ENCODE assay signal across 9 mouse cellular contexts in genomic region chr7:63956981-63957713, GRCm38 (mm10). TPM values are rescaled to one million over a fixed set of nuclear protein-coding genes. Genes with fewer than 3 reads are reported as not detected.
DNase-seq lines count a peak whose midpoint lies in the region; ATAC-seq and TF ChIP-seq lines count a peak whose summit lies in the region.
"Had no signal": no experiment of that assay in that cellular context is flagged by ENCODE, and none has a peak within 500 bp of the region (broad histone marks: within the 10 kb centered on the region; RNA-seq: fewer than 3 reads in every experiment).

No protein-coding gene starts in this region.

- H3K27ac ChIP-seq in forebrain, embryonic 15.5 days (replicated peaks): peak overlapping the region; percentile 91

- H3K9ac ChIP-seq in forebrain, embryonic 15.5 days (replicated peaks): no peak overlapping the region

- peaks cover 40% of the 10 kb centered on the region for H3K4me1 ChIP-seq in forebrain, embryonic 15.5 days

- H3K4me2 ChIP-seq in forebrain, embryonic 15.5 days (replicated peaks): peak overlapping the region; percentile 6; the same call in 1 of the 2 replicates
- no peak overlapping the region for H3K4me2 ChIP-seq in myocyte (ENCODE audit: low read depth)

- H3K4me3 ChIP-seq in forebrain, embryonic 15.5 days: no peak overlapping the region
- no peak overlapping the region for H3K4me3 ChIP-seq in myocyte

- intact Hi-C loops in left cerebral cortex, postnatal 25 days (cut with DNase I): no loop called here

- no peaks in the 10 kb centered on the region for H3K79me2 ChIP-seq in myocyte (ENCODE audit: control insufficient read depth, insufficient read depth)

- no peaks in the 10 kb centered on the region for H3K27me3 ChIP-seq in forebrain, embryonic 15.5 days
- H3K27me3 ChIP-seq in myocyte (ENCODE audit: control insufficient read depth, insufficient read depth, insufficient read length): no peaks in the 10 kb centered on the region

- WGBS in forebrain, embryonic 15.5 days: 3% methylated on average over 16 of the region's 16 CpGs

- H3ac ChIP-seq in myocyte (ENCODE audit: control insufficient read depth, insufficient read length): no peak overlapping the region

- H3K9me3 ChIP-seq in forebrain, embryonic 15.5 days: no peaks in the 10 kb centered on the region

- peak; percentile 32 to 50 for DNase-seq in adrenal gland, adult (ENCODE audit: inconsistent age in 2 of 2, low spot score in 1 of 2)
- DNase-seq in adrenal gland, postnatal 4 days (ENCODE audit: low spot score in 2 of 2): no peak
- DNase-seq in ES-CJ7 (ENCODE audit: low read depth, low spot score): peak; percentile 99
- peak; percentile 60 to 63 for DNase-seq in left cerebral cortex, postnatal 25 days (ENCODE audit: low spot score in 2 of 2)
- peak; percentile 11 for DNase-seq in yolk sac, embryonic 10.5 days (ENCODE audit: low spot score)
- DNase-seq in T-cell, adult 2 months (ENCODE audit: low spot score): no peak

- no peak for TF ChIP-seq POLR2A in myocyte (IDR thresholded peaks at IDR 0.05; ENCODE audit: insufficient read length, low read depth)

- no peaks in the 10 kb centered on the region for H3K36me3 ChIP-seq in forebrain, embryonic 15.5 days
- H3K36me3 ChIP-seq in myocyte (ENCODE audit: control insufficient read depth, insufficient read depth): no peaks in the 10 kb centered on the region

- ATAC-seq in forebrain, embryonic 15.5 days (replicated peaks): peak; percentile 83

TF ChIP-seq in myocyte, 11 proteins besides CTCF, POLR2A, EP300 and RAD21:
- TF ChIP-seq POLR2AphosphoS2 (IDR thresholded peaks at IDR 0.05; ENCODE audit: insufficient read length, low read depth) (no peak), MYOG (IDR thresholded peaks at IDR 0.05; ENCODE audit: control insufficient read depth in 1 of 3, insufficient read depth in 1 of 3, insufficient read length in 2 of 3, low read depth in 2 of 3) (peak in 2 of 3 experiments; percentile 57 to 85), MYOD1 (IDR thresholded peaks at IDR 0.05; ENCODE audit: control insufficient read depth in 1 of 3, insufficient read length in 2 of 3, low read depth in 2 of 3) (peak in 2 of 3 experiments; percentile 67 to 74), E2F4 (IDR thresholded peaks at IDR 0.05; ENCODE audit: insufficient read depth) (no peak), TCF12 (IDR thresholded peaks at IDR 0.05; ENCODE audit: insufficient read depth, poor library complexity, severe bottlenecking) (no peak), TCF3 (IDR thresholded peaks at IDR 0.05; ENCODE audit: insufficient read length, low read depth) (peak; percentile 63)

RNA-seq across cellular contexts. Expression of gene Klf13, which starts 18.4 kb away (rescaled TPM):
- total RNA-seq in adrenal gland, postnatal 4 days (2021): 10 to 100 TPM; 70.9 to 77.5 TPM
- 34.7 and 34.8 TPM in 2 replicates for polyA plus RNA-seq in forebrain, embryonic 15.5 days (2015; fragmentation: Nextera tagmentation; extraction: Ambion mirVana)
- 100 to 1,000 TPM; 161 to 167 TPM for total RNA-seq in left cerebral cortex, postnatal 25 days (2021)
- 30.4 TPM for polyA plus RNA-seq in myocyte (2012; fragmentation: generic; extraction: Trizol)

RNA-seq across cellular contexts. Expression of gene E030018B13Rik, which starts 40.5 kb away (rescaled TPM):
- total RNA-seq in adrenal gland, postnatal 4 days (2021): not detected
- 0.31 and 0.39 TPM in 2 replicates for polyA plus RNA-seq in forebrain, embryonic 15.5 days (2015; fragmentation: Nextera tagmentation; extraction: Ambion mirVana)
- total RNA-seq in left cerebral cortex, postnatal 25 days (2021): not detected
- 0.17 TPM for polyA plus RNA-seq in myocyte (2012; fragmentation: generic; extraction: Trizol)
- polyA plus RNA-seq: erythroblast, embryonic 14.5 days had no signal

Comparison
In these comparisons a context has a peak if more than half of its experiments do, and no peak if none do; other contexts are left out.
1. DNase-seq: peak in adrenal gland, adult (2 of 2), ES-CJ7 (single experiment), left cerebral cortex, postnatal 25 days (2 of 2) and yolk sac, embryonic 10.5 days (single experiment); none in adrenal gland, postnatal 4 days (0 of 2) and T-cell, adult 2 months (single experiment).